Mouse (Mus musculus): Measurements from ENCODE around the gene Mitf.

Mitf gene

GRCm38 (mm10) chr6:97950033-97950881 lies 143.4 kb downstream of the Mitf start:
- DNase-seq (ENCODE audit: low read depth, low spot score), result no peak

GRCm38 (mm10) chr6:97950882-97951245 lies 144.0 kb downstream of the Mitf start:
- DNase-seq (ENCODE audit: low read depth, low spot score), result no peak

- DNase-seq (ENCODE audit: low read depth, low spot score), result no peak
Measured at GRCm38 (mm10) chr6:97951711-97952110, 144.9 kb downstream of the Mitf start.

- DNase-seq (ENCODE audit: low read depth, low spot score), result no peak
Measured at GRCm38 (mm10) chr6:97952845-97953244, 146.0 kb downstream of the Mitf start.

GRCm38 (mm10) chr6:97956121-97956520 lies 149.3 kb downstream of the Mitf start:
- no peak for DNase-seq (ENCODE audit: low read depth, low spot score)

- no peak for DNase-seq (ENCODE audit: low read depth, low spot score)
Measured at GRCm38 (mm10) chr6:97956636-97957035, 149.8 kb downstream of the Mitf start.

- no peak for DNase-seq (ENCODE audit: low read depth, low spot score)
Measured at GRCm38 (mm10) chr6:97958276-97958675, 151.4 kb downstream of the Mitf start.

- no peak for DNase-seq (ENCODE audit: low read depth, low spot score)
Measured at GRCm38 (mm10) chr6:97961776-97962175, 154.9 kb downstream of the Mitf start.

- DNase-seq (ENCODE audit: low read depth, low spot score), result no peak
Measured at GRCm38 (mm10) chr6:97962311-97962710, 155.5 kb downstream of the Mitf start.

- DNase-seq (ENCODE audit: low read depth, low spot score), result no peak
Measured at GRCm38 (mm10) chr6:97964750-97965149, 157.9 kb downstream of the Mitf start.

- DNase-seq (ENCODE audit: low read depth, low spot score), result no peak
Measured at GRCm38 (mm10) chr6:97981668-97982067, 174.8 kb downstream of the Mitf start.

- DNase-seq (ENCODE audit: low read depth, low spot score), result no peak
Measured at GRCm38 (mm10) chr6:97985658-97986057, 178.8 kb downstream of the Mitf start.

GRCm38 (mm10) chr6:97986417-97986816 lies 179.6 kb downstream of the Mitf start:
- DNase-seq (ENCODE audit: low read depth, low spot score), result no peak

- DNase-seq (ENCODE audit: low read depth, low spot score), result no peak
Measured at GRCm38 (mm10) chr6:97993507-97993906, 186.7 kb downstream of the Mitf start.

- no peak for DNase-seq (ENCODE audit: low read depth, low spot score)
Measured at GRCm38 (mm10) chr6:97995606-97996307, 188.9 kb downstream of the Mitf start.

- DNase-seq (ENCODE audit: low read depth, low spot score), result no peak
Measured at GRCm38 (mm10) chr6:98001551-98001950, 194.7 kb downstream of the Mitf start.

- peak; percentile 45 for DNase-seq (ENCODE audit: low read depth, low spot score)
Measured at GRCm38 (mm10) chr6:98003114-98003513, 196.3 kb downstream of the Mitf start.

- DNase-seq (ENCODE audit: low read depth, low spot score), result no peak
Measured at GRCm38 (mm10) chr6:98005566-98005965, 198.7 kb downstream of the Mitf start.

- DNase-seq (ENCODE audit: low read depth, low spot score), result no peak
Measured at GRCm38 (mm10) chr6:98015066-98015465, 208.2 kb downstream of the Mitf start.

GRCm38 (mm10) chr6:98015819-98016218 lies 209.0 kb downstream of the Mitf start:
- DNase-seq (ENCODE audit: low read depth, low spot score), result no peak

GRCm38 (mm10) chr6:98023876-98024275 lies 217.0 kb downstream of the Mitf start:
- no peak for DNase-seq (ENCODE audit: low read depth, low spot score)

GRCm38 (mm10) chr6:98038513-98038912 lies 231.7 kb downstream of the Mitf start:
- no peak for DNase-seq (ENCODE audit: low read depth, low spot score)

GRCm38 (mm10) chr6:98041795-98042194 lies 234.9 kb downstream of the Mitf start:
- DNase-seq (ENCODE audit: low read depth, low spot score), result no peak

Data from retina, postnatal 7 days (tissue).